In genomic region chr6:56901336-56901735, GRCm38 (mm10) we compare ENCODE assay signal across 12 mouse cellular contexts. TPM values are rescaled to one million over a fixed set of nuclear protein-coding genes. Genes with fewer than 3 reads are reported as not detected.
A peak's percentile ranks its signal among the peaks of the same experiment; 100 is the strongest.
DNase-seq lines count a peak whose midpoint lies in the region; ATAC-seq and TF ChIP-seq lines count a peak whose summit lies in the region.
"Had no signal": no experiment of that assay in that cellular context is flagged by ENCODE, and none has a peak within 500 bp of the region (broad histone marks: within the 10 kb centered on the region; RNA-seq: fewer than 3 reads in every experiment).

No protein-coding gene starts in this region.

- ATAC-seq in kidney, postnatal 0 days (replicated peaks; ENCODE audit: low FRiP score, low read depth), result no peak
- no peak for ATAC-seq in heart, postnatal 0 days (ENCODE audit: insufficient read depth, low read depth)
- peak; percentile 15; the same call in 1 of the 2 replicates for ATAC-seq in megakaryocyte, adult 5-6 weeks (ENCODE audit: poor library complexity, severe bottlenecking)

- no peaks in the 10 kb centered on the region for H3K27me3 ChIP-seq in kidney, postnatal 0 days (ENCODE audit: insufficient read depth, low read length)
- no peaks in the 10 kb centered on the region for H3K27me3 ChIP-seq in MEL (ENCODE audit: control insufficient read depth in 1 of 2, insufficient read depth in 2 of 2, low read length in 2 of 2)
- no peaks in the 10 kb centered on the region for H3K27me3 ChIP-seq in heart, postnatal 0 days (ENCODE audit: control insufficient read depth, insufficient read depth, low read length)
- H3K27me3 ChIP-seq: neural tube, embryonic 13.5 days had no signal

- H3K9ac ChIP-seq in kidney, postnatal 0 days (ENCODE audit: low read depth, low read length), result no peak overlapping the region
- H3K9ac ChIP-seq in MEL (ENCODE audit: control insufficient read depth, low read depth, low read length, poor library complexity, severe bottlenecking), result peak overlapping the region; percentile 49
- H3K9ac ChIP-seq in heart, postnatal 0 days (replicated peaks; ENCODE audit: low read depth, low read length), result peak overlapping the region; percentile 27
- H3K9ac ChIP-seq: hindbrain, embryonic 14.5 days; neural tube, embryonic 13.5 days had no signal

- no peak for DNase-seq in kidney, postnatal 0 days (ENCODE audit: low spot score)
- DNase-seq in kidney, postnatal 10 days, result no peak
- DNase-seq in MEL (ENCODE audit: low read depth, low spot score), result peak; percentile 59
- no peak for DNase-seq in heart, postnatal 0 days (ENCODE audit: low spot score)
- no peak for DNase-seq in spleen, postnatal 14 days (ENCODE audit: low spot score in 2 of 2)
- DNase-seq in neural tube, embryonic 10.5 days (ENCODE audit: extremely low spot score, low spot score), result no peak
- DNase-seq in embryo, embryonic 10.5 days (ENCODE audit: low spot score), result no peak
- DNase-seq: left cerebral cortex, postnatal 4 days had no signal

- no peak for TF ChIP-seq CTCF in kidney, postnatal 0 days (IDR thresholded peaks at IDR 0.05; ENCODE audit: low read depth)
- TF ChIP-seq CTCF in MEL (IDR thresholded peaks at IDR 0.05 in 2 of 3, conservative IDR thresholded peaks at IDR 0.05 in 1 of 3; ENCODE audit: control insufficient read depth in 1 of 3, insufficient read depth in 1 of 3, low read depth in 2 of 3, low read length in 3 of 3, poor library complexity in 1 of 3, severe bottlenecking in 1 of 3), result no peak
- TF ChIP-seq CTCF in heart, postnatal 0 days (IDR thresholded peaks at IDR 0.05; ENCODE audit: low read depth), result no peak

- no peak overlapping the region for H3K27ac ChIP-seq in kidney, postnatal 0 days
- peak overlapping the region; percentile 89 for H3K27ac ChIP-seq in MEL (ENCODE audit: control insufficient read depth, low read depth, low read length)
- peak overlapping the region; percentile 83 for H3K27ac ChIP-seq in heart, postnatal 0 days (ENCODE audit: low read depth)
- H3K27ac ChIP-seq: hindbrain, embryonic 14.5 days; midbrain, embryonic 10.5 days; neural tube, embryonic 13.5 days had no signal

- TF ChIP-seq POLR2A in MEL (IDR thresholded peaks at IDR 0.05; ENCODE audit: control insufficient read depth in 1 of 2, insufficient read depth in 1 of 2, low read depth in 1 of 2, low read length in 2 of 2, poor library complexity in 1 of 2), result no peak

- TF ChIP-seq EP300 in MEL (IDR thresholded peaks at IDR 0.05; ENCODE audit: low read depth in 1 of 2, low read length in 2 of 2), result no peak
- TF ChIP-seq EP300 in heart, postnatal 0 days (IDR thresholded peaks at IDR 0.05; ENCODE audit: low read depth), result no peak

- peaks cover 59% of the 10 kb centered on the region for H3K79me2 ChIP-seq in MEL (ENCODE audit: control insufficient read depth, insufficient read depth, low read length, poor library complexity)

- TF ChIP-seq RAD21 in MEL (IDR thresholded peaks at IDR 0.05; ENCODE audit: low read depth, low read length), result no peak

- 0 out of 2 replicates have a peak overlapping the region, but pooled peaks have one; percentile 31 for H3K4me2 ChIP-seq in kidney, postnatal 0 days (ENCODE audit: low read length)
- H3K4me2 ChIP-seq in heart, postnatal 0 days (ENCODE audit: low read depth, low read length), result peak overlapping the region; percentile 71

- no peaks in the 10 kb centered on the region for H3K9me3 ChIP-seq in kidney, postnatal 0 days (replicated peaks; ENCODE audit: low read length)
- H3K9me3 ChIP-seq in MEL (replicated peaks; ENCODE audit: insufficient read depth, low read length), result no peaks in the 10 kb centered on the region
- no peaks in the 10 kb centered on the region for H3K9me3 ChIP-seq in heart, postnatal 0 days (replicated peaks; ENCODE audit: control insufficient read depth, low read length)
- H3K9me3 ChIP-seq: midbrain, embryonic 10.5 days; neural tube, embryonic 13.5 days had no signal

- H3K36me3 ChIP-seq in kidney, postnatal 0 days (ENCODE audit: insufficient read depth, low read length), result no peaks in the 10 kb centered on the region
- peaks cover 0 to 37% of the 10 kb centered on the region in 2 experiments; a peak in 3 of 4 replicates for H3K36me3 ChIP-seq in MEL (ENCODE audit: control insufficient read depth in 1 of 2, insufficient read depth in 2 of 2, low read length in 2 of 2)
- 0 out of 2 replicates have a peak, but pooled peaks cover 6% of the 10 kb centered on the region for H3K36me3 ChIP-seq in heart, postnatal 0 days (replicated peaks; ENCODE audit: control insufficient read depth, insufficient read depth, low read length)
- H3K36me3 ChIP-seq: midbrain, embryonic 10.5 days; neural tube, embryonic 13.5 days had no signal

- H3K4me1 ChIP-seq in kidney, postnatal 0 days (replicated peaks; ENCODE audit: insufficient read depth, low read length), result peaks cover 11% of the 10 kb centered on the region
- peaks cover 18 to 22% of the 10 kb centered on the region in 2 experiments for H3K4me1 ChIP-seq in MEL (ENCODE audit: control insufficient read depth in 1 of 2, insufficient read depth in 2 of 2, low read length in 2 of 2)
- peaks cover 18% of the 10 kb centered on the region for H3K4me1 ChIP-seq in heart, postnatal 0 days (ENCODE audit: control insufficient read depth, insufficient read depth)

- H3K4me3 ChIP-seq in kidney, postnatal 0 days (replicated peaks; ENCODE audit: low read depth, low read length), result no peak overlapping the region
- peak overlapping the region in 1 of 2 experiments; percentile 39; a peak in 2 of 4 replicates for H3K4me3 ChIP-seq in MEL (ENCODE audit: control insufficient read depth in 1 of 2, insufficient read depth in 1 of 2, low read depth in 2 of 2, low read length in 2 of 2)
- H3K4me3 ChIP-seq in heart, postnatal 0 days (ENCODE audit: low read depth, low read length), result peak overlapping the region; percentile 49
- H3K4me3 ChIP-seq: midbrain, embryonic 10.5 days; neural tube, embryonic 13.5 days had no signal

- WGBS in kidney, postnatal 0 days, result 66% methylated on average over 3 of the region's 3 CpGs
- 32% methylated on average over 3 of the region's 3 CpGs for WGBS in heart, postnatal 0 days

TF ChIP-seq in MEL, 35 proteins besides CTCF, POLR2A, EP300 and RAD21:
- TF ChIP-seq ZC3H11A (IDR thresholded peaks at IDR 0.05; ENCODE audit: low read depth, low read length), result no peak
- no peak for TF ChIP-seq TAL1 (IDR thresholded peaks at IDR 0.05; ENCODE audit: low read length)
- TF ChIP-seq SIN3A (IDR thresholded peaks at IDR 0.05; ENCODE audit: low read length), result peak; percentile 85
- TF ChIP-seq USF1 (IDR thresholded peaks at IDR 0.05; ENCODE audit: low read depth, low read length), result peak; percentile 46; the same call in 1 of the 2 replicates
- no peak for TF ChIP-seq ELF1 (IDR thresholded peaks at IDR 0.05; ENCODE audit: low read depth, low read length)
- TF ChIP-seq MYC (IDR thresholded peaks at IDR 0.05; ENCODE audit: low read depth, low read length), result 0 out of 2 replicates have a peak, but pooled peaks have one; percentile 47
- TF ChIP-seq MXI1 (IDR thresholded peaks at IDR 0.05; ENCODE audit: low read depth, low read length), result peak; percentile 92
- TF ChIP-seq MAX (IDR thresholded peaks at IDR 0.05; ENCODE audit: low read length), result peak; percentile 81
- no peak for TF ChIP-seq JUND (IDR thresholded peaks at IDR 0.05; ENCODE audit: low read depth, low read length)
- peak; percentile 74; the same call in 1 of the 2 replicates for TF ChIP-seq BHLHE40 (IDR thresholded peaks at IDR 0.05; ENCODE audit: borderline replicate concordance, low read depth, low read length)
- no peak for TF ChIP-seq ETS1 (IDR thresholded peaks at IDR 0.05; ENCODE audit: low read depth, low read length)

RNA-seq across cellular contexts. Expression of gene Nt5c3, which starts 22.4 kb away (rescaled TPM):
- polyA plus RNA-seq in kidney, postnatal 0 days (2015; fragmentation: Nextera tagmentation; extraction: Ambion mirVana), result 82.4 and 85.9 TPM in 2 replicates
- 59.2 and 65.0 TPM in 2 replicates for total RNA-seq in MEL (2012; rRNA removed)
- 10 to 100 TPM in 1 of 2 experiments, not detected in 1; 71.1 TPM for polyA plus RNA-seq in MEL (2012; ENCODE audit: insufficient read depth in 1 of 2, insufficient read length in 2 of 2, low read depth in 1 of 2, low replicate concordance in 2 of 2, missing spikeins in 1 of 2)
- 65.3 and 74.0 TPM in 2 replicates for total RNA-seq in heart, postnatal 0 days (2014; rRNA removed; ENCODE audit: low replicate concordance)
- 95.9 and 108 TPM in 2 replicates for polyA plus RNA-seq in heart, postnatal 0 days (2015; fragmentation: Nextera tagmentation; extraction: Ambion mirVana)
- total RNA-seq in megakaryocyte, adult 5-6 weeks (2015), result 64.6 and 71.0 TPM in 2 replicates
- total RNA-seq in megakaryocyte, adult 5-6 weeks (2017), result 36.6 TPM in 2 replicates

RNA-seq across cellular contexts. Expression of gene Vmn1r4, which starts 22.5 kb away (rescaled TPM):
- polyA plus RNA-seq in kidney, postnatal 0 days (2015; fragmentation: Nextera tagmentation; extraction: Ambion mirVana), result 0.28 and 0.62 TPM in 2 replicates
- total RNA-seq in MEL (2012; rRNA removed), result 0.26 and 0.27 TPM in 2 replicates
- under 1 TPM in 1 of 2 experiments, not detected in 1; 0.21 TPM for polyA plus RNA-seq in MEL (2012; ENCODE audit: insufficient read depth in 1 of 2, insufficient read length in 2 of 2, low read depth in 1 of 2, low replicate concordance in 2 of 2, missing spikeins in 1 of 2)
- total RNA-seq in heart, postnatal 0 days (2014; rRNA removed; ENCODE audit: low replicate concordance), result not detected in 2 replicates
- 0.07 and 0.19 TPM in 2 replicates for polyA plus RNA-seq in heart, postnatal 0 days (2015; fragmentation: Nextera tagmentation; extraction: Ambion mirVana)
- 0.47 TPM in 1 of 2 replicates, not detected in the other for total RNA-seq in megakaryocyte, adult 5-6 weeks (2015)
- total RNA-seq in megakaryocyte, adult 5-6 weeks (2017), result 0.07 TPM in 1 of 2 replicates, not detected in the other
